Mouse (Mus musculus) CD8-positive naive resting alpha-beta T cell, adult 57 days (primary cell): ENCODE measurements around the gene Tpcn2. TPM values are rescaled to one million over a fixed set of nuclear protein-coding genes. Genes with fewer than 3 reads are reported as not detected.

ENCODE experiments used
- total RNA-seq: library from RNA; stranded (reverse); gene quantifications from one replicate; pipeline ENCODE4 v1.2.4, GENCODE M21; 2023

The Tpcn2 gene
- total RNA-seq: 23.1 TPM

GRCm38 (mm10) chr7:145283487-145284187 is at the start of gene Tpcn2:
Gene Tpcn2, minus strand, starts transcription at chr7:145284011.

GRCm38 (mm10) chr7:145314785-145315411 is 31.1 kb upstream of the Tpcn2 start, which contains the start of gene Mrgprd:
Gene Mrgprd, plus strand, starts transcription at chr7:145314835.

GRCm38 (mm10) chr7:145300321-145301007 is 16.7 kb upstream of the Tpcn2 start, which contains the start of gene Mrgprf:
Gene Mrgprf, plus strand, starts transcription at chr7:145300828.

GRCm38 (mm10) chr7:145208006-145208405 is 75.8 kb downstream of the Tpcn2 start, which contains the start of gene 1810010D01Rik:
Gene 1810010D01Rik, minus strand, starts transcription at chr7:145208119.

Other genes starting within 250 kb of the Tpcn2 start
- gene 1810010D01Rik, start 75.9 kb downstream of the Tpcn2 start, total RNA-seq: 3.2 TPM
- not detected for gene Mrgprf, start 16.8 kb upstream of the Tpcn2 start, total RNA-seq
- gene Mrgprd, start 30.8 kb upstream of the Tpcn2 start, total RNA-seq: not detected